Mouse (Mus musculus) forebrain, embryonic 10.5 days (tissue): ENCODE data around the gene Drd5. TPM values are rescaled to one million over a fixed set of nuclear protein-coding genes. Genes with fewer than 3 reads are reported as not detected.
A peak's percentile ranks its signal among the peaks of the same experiment; 100 is the strongest.

Experiments
- DNase-seq: peaks from one replicate; pipeline ENCODE4 v3.0.0-alpha.2; 2017; ENCODE audit warnings: low spot score; ENCODE audit errors: extremely low spot score
- H3K27ac ChIP-seq: fragments of 300-500 bp; sonication (generic); 2 replicates; pipeline ENCODE4 v1.5.1; 2016; ENCODE audit warnings: mild to moderate bottlenecking
- H3K27me3 ChIP-seq: fragments of 300-500 bp; sonication (generic); 2 replicates; pipeline ENCODE4 v1.6.1; 2016; ENCODE audit warnings: mild to moderate bottlenecking; ENCODE audit not compliant: poor library complexity, severe bottlenecking
- H3K36me3 ChIP-seq: fragments of 300-500 bp; sonication (generic); replicated peaks from 2 replicates; pipeline ENCODE4 v1.6.1; 2016; ENCODE audit warnings: mild to moderate bottlenecking, moderate library complexity
- H3K4me1 ChIP-seq: fragments of 300-500 bp; sonication (generic); 2 replicates; pipeline ENCODE4 v1.6.1; 2016
- H3K4me3 ChIP-seq: fragments of 300-500 bp; sonication (generic); 2 replicates; pipeline ENCODE4 v1.5.1; 2016; ENCODE audit warnings: mild to moderate bottlenecking, moderate library complexity
- H3K9me3 ChIP-seq: fragments of 300-500 bp; sonication (generic); 2 replicates; pipeline ENCODE4 v1.6.1; 2016; ENCODE audit warnings: mild to moderate bottlenecking, moderate library complexity
- WGBS: fragments of 180-500 bp; shearing (Covaris S2); methylation state at CpG from one replicate; pipeline ENCODE4 v1.1.7; 2016; 5-methylcytosine and 5-hydroxymethylcytosine counted together
- polyA plus RNA-seq: library from polyadenylated mRNA; unstranded; fragments of >200 nt; fragmentation: Nextera tagmentation; extraction: Ambion mirVana; gene quantifications from 2 replicates; pipeline ENCODE4 v1.2.1, GENCODE M21; 2016

Gene Drd5
- polyA plus RNA-seq, 1 experiment from 2014 or later, result not detected

- H3K4me3 ChIP-seq, result no peak overlapping the region
- H3K9me3 ChIP-seq, result no peaks in the 10 kb centered on the region
- 83% methylated on average over 2 of the region's 2 CpGs for WGBS
- H3K4me1 ChIP-seq, result peaks cover 8% of the 10 kb centered on the region
- no peak for DNase-seq
- no peaks in the 10 kb centered on the region for H3K36me3 ChIP-seq
- H3K27me3 ChIP-seq, result peaks cover 20% of the 10 kb centered on the region
- no peak overlapping the region for H3K27ac ChIP-seq
Measured at GRCm38 (mm10) chr5:38305241-38305640, 13.9 kb upstream of the Drd5 start.

- H3K27ac ChIP-seq, result peak overlapping the region; percentile 62; the same call in 1 of the 2 replicates
- H3K36me3 ChIP-seq, result no peaks in the 10 kb centered on the region
- WGBS, result 9% methylated on average over 26 of the region's 26 CpGs
Measured at GRCm38 (mm10) chr5:38307255-38308101, 11.7 kb upstream of the Drd5 start.

GRCm38 (mm10) chr5:38308873-38309272 is 10.3 kb upstream of the Drd5 start:
- DNase-seq, result peak; percentile 51
- Histone ChIP-seq H3K36me3 (no peaks in the 10 kb centered on the region), H3K4me1 (peaks cover 5% of the 10 kb centered on the region), H3K9me3 (0 out of 2 replicates have a peak, but pooled peaks cover 3% of the 10 kb centered on the region), H3K27ac (no peak overlapping the region), H3K4me3 (no peak overlapping the region), H3K27me3 (peaks cover 20% of the 10 kb centered on the region)
- WGBS, result 55% methylated on average over 5 of the region's 5 CpGs

More at GRCm38 (mm10) chr5:38307255-38308101, 11.7 kb upstream of the Drd5 start:
- Histone ChIP-seq H3K9me3 (no peaks in the 10 kb centered on the region), H3K27me3 (peaks cover 20% of the 10 kb centered on the region), H3K4me3 (peak overlapping the region; percentile 49), H3K4me1 (peaks cover 8% of the 10 kb centered on the region)
- DNase-seq, result peak; percentile 87

- H3K9me3 ChIP-seq, result 0 out of 2 replicates have a peak, but pooled peaks cover 3% of the 10 kb centered on the region
- WGBS, result 82% methylated on average over 3 of the region's 3 CpGs
- H3K4me1 ChIP-seq, result peaks cover 5% of the 10 kb centered on the region
- H3K27ac ChIP-seq, result no peak overlapping the region
- H3K36me3 ChIP-seq, result no peaks in the 10 kb centered on the region
- no peak overlapping the region for H3K4me3 ChIP-seq
- DNase-seq, result no peak
- H3K27me3 ChIP-seq, result peaks cover 20% of the 10 kb centered on the region
Measured at GRCm38 (mm10) chr5:38309795-38310194, 9.4 kb upstream of the Drd5 start.

GRCm38 (mm10) chr5:38333381-38333780 is 14.2 kb downstream of the Drd5 start:
- Histone ChIP-seq H3K4me3 (no peak overlapping the region), H3K9me3 (no peaks in the 10 kb centered on the region), H3K27me3 (no peaks in the 10 kb centered on the region), H3K4me1 (no peaks in the 10 kb centered on the region), H3K27ac (no peak overlapping the region), H3K36me3 (no peaks in the 10 kb centered on the region)
- no peak for DNase-seq
- WGBS, result 85% methylated on average over 4 of the region's 4 CpGs

- Histone ChIP-seq H3K4me1 (no peaks in the 10 kb centered on the region), H3K9me3 (no peaks in the 10 kb centered on the region), H3K4me3 (no peak overlapping the region), H3K27ac (no peak overlapping the region), H3K27me3 (no peaks in the 10 kb centered on the region), H3K36me3 (no peaks in the 10 kb centered on the region)
- WGBS, result 55% methylated on average over 1 of the region's 1 CpGs
- no peak for DNase-seq
Measured at GRCm38 (mm10) chr5:38334582-38334981, 15.4 kb downstream of the Drd5 start.

GRCm38 (mm10) chr5:38343101-38343500 is 23.9 kb downstream of the Drd5 start:
- WGBS, result 76% methylated on average over 3 of the region's 3 CpGs
- Histone ChIP-seq H3K27me3 (peaks cover under 1% of the 10 kb centered on the region; the same call in 1 of the 2 replicates), H3K27ac (no peak overlapping the region), H3K4me1 (peaks cover 6% of the 10 kb centered on the region), H3K4me3 (no peak overlapping the region), H3K36me3 (no peaks in the 10 kb centered on the region), H3K9me3 (no peaks in the 10 kb centered on the region)
- no peak for DNase-seq

GRCm38 (mm10) chr5:38346646-38347432 is 27.7 kb downstream of the Drd5 start:
- Histone ChIP-seq H3K36me3 (no peaks in the 10 kb centered on the region), H3K9me3 (no peaks in the 10 kb centered on the region), H3K4me3 (no peak overlapping the region), H3K4me1 (peaks cover 28% of the 10 kb centered on the region), H3K27me3 (peaks cover 5% of the 10 kb centered on the region; the same call in 1 of the 2 replicates), H3K27ac (no peak overlapping the region)
- DNase-seq, result peak; percentile 19
- 39% methylated on average over 10 of the region's 10 CpGs for WGBS

GRCm38 (mm10) chr5:38350351-38350929 is 31.3 kb downstream of the Drd5 start:
- Histone ChIP-seq H3K36me3 (no peaks in the 10 kb centered on the region), H3K27ac (peak overlapping the region; percentile 63; the same call in 1 of the 2 replicates), H3K9me3 (no peaks in the 10 kb centered on the region), H3K27me3 (peaks cover 14% of the 10 kb centered on the region; the same call in 1 of the 2 replicates), H3K4me3 (no peak overlapping the region), H3K4me1 (peaks cover 25% of the 10 kb centered on the region)
- DNase-seq, result peak; percentile 41
- WGBS, result 17% methylated on average over 5 of the region's 5 CpGs

- Histone ChIP-seq H3K36me3 (no peaks in the 10 kb centered on the region), H3K27ac (no peak overlapping the region), H3K4me1 (peaks cover 2% of the 10 kb centered on the region), H3K4me3 (no peak overlapping the region), H3K27me3 (peaks cover 8% of the 10 kb centered on the region; the same call in 1 of the 2 replicates), H3K9me3 (no peaks in the 10 kb centered on the region)
- no peak for DNase-seq
- 86% methylated on average over 3 of the region's 3 CpGs for WGBS
Measured at GRCm38 (mm10) chr5:38356927-38357326, 37.8 kb downstream of the Drd5 start.

- H3K27me3 ChIP-seq, result peaks cover 18% of the 10 kb centered on the region
- no peaks in the 10 kb centered on the region for H3K9me3 ChIP-seq
- no peaks in the 10 kb centered on the region for H3K4me1 ChIP-seq
- no peak overlapping the region for H3K27ac ChIP-seq
- WGBS, result 85% methylated on average over 2 of the region's 2 CpGs
- H3K36me3 ChIP-seq, result no peaks in the 10 kb centered on the region
- no peak overlapping the region for H3K4me3 ChIP-seq
- DNase-seq, result no peak
Measured at GRCm38 (mm10) chr5:38359716-38360115, 40.5 kb downstream of the Drd5 start.

- Histone ChIP-seq H3K36me3 (no peaks in the 10 kb centered on the region), H3K4me1 (peaks cover 26% of the 10 kb centered on the region), H3K9me3 (no peaks in the 10 kb centered on the region), H3K27ac (no peak overlapping the region), H3K4me3 (no peak overlapping the region), H3K27me3 (peaks cover 36% of the 10 kb centered on the region)
- WGBS, result 80% methylated on average over 5 of the region's 5 CpGs
- no peak for DNase-seq
Measured at GRCm38 (mm10) chr5:38364396-38364795, 45.2 kb downstream of the Drd5 start.
